Mouse (Mus musculus): Measurements from ENCODE around the gene Rbfox1. TPM values are rescaled to one million over a fixed set of nuclear protein-coding genes. Genes with fewer than 3 reads are reported as not detected.

The Rbfox1 gene
- polyA plus RNA-seq, 1 experiment from 2014 or later: 2.3 TPM

DNA sequence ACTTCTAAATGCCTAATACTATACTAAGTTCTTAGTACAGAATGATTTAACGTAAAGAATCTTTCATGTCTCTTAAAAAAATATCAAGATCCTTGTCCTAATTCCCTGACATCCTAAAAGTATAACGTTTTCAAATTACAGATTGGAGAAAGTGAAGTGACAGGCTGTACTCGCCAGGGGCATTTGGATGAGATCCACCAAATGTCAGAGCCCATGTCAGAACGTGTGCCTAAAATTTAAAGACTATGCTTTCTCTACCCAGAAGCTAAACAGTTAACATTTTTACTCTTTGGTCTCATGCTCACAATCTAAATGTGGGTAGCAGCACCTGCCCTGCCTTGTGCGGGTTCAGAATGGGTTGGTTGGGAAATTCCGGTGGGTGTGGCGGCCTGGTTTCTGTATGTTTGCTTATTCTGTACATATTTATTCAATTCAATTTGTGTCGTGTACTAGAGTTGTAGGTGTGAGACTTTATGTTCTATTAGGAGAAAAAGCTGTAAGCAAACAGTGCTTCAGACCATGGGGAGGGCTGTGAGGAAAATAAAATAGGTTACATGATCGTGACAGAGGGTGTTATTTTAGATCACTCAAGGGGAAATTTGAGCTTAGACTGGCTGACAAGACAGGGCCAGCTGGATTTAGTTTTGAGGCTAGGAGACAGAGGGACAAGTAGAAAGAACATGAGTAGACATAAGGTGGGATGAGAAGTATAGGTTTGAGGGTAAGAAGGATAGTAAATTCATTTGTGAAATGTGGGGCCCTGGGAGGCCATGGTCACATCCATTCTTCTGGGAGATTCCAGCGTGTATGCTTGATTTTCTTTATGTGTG lies 1203.7 kb downstream of the Rbfox1 start:
- Histone ChIP-seq H3K27me3 (replicated peaks; ENCODE audit: control insufficient read depth, insufficient read depth, low read length) (no peaks in the 10 kb centered on the region), H3K27ac (ENCODE audit: low read depth, low read length) (no peak overlapping the region), H3K4me2 (replicated peaks; ENCODE audit: low read depth) (no peak overlapping the region), H3K36me3 (ENCODE audit: control insufficient read depth, insufficient read depth) (no peaks in the 10 kb centered on the region), H3K9ac (ENCODE audit: low read depth, low read length) (no peak overlapping the region), H3K4me1 (replicated peaks; ENCODE audit: control insufficient read depth, insufficient read depth, low read length) (no peaks in the 10 kb centered on the region), H3K9me3 (ENCODE audit: control insufficient read depth) (no peaks in the 10 kb centered on the region), H3K4me3 (ENCODE audit: low read depth, low read length) (no peak overlapping the region)
- TF ChIP-seq CTCF (IDR thresholded peaks at IDR 0.05; ENCODE audit: low read depth): no peak
- 75% methylated on average over 10 of the region's 10 CpGs for WGBS
- ATAC-seq: no peak

DNA sequence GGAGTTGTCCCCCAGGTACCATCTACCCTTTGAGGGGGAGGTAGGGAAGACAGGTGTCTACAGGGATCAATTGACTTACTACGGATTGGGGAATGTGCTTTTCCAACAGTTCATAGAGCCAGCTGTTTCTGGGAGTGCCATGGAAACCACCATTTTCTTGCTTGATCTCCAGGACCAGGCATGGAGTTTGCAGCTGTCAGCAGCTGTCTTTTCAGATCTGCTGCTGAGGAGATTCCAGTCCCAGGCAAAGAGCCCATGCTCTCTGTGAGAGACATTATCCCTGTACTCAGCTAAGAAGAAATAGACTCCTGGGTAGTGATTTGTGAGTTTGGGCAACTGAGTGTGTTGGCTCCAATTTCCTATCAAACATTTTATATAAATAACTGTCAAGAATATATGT lies 1204.3 kb downstream of the Rbfox1 start:
- Histone ChIP-seq H3K4me2 (replicated peaks; ENCODE audit: low read depth) (no peak overlapping the region), H3K27ac (ENCODE audit: low read depth, low read length) (no peak overlapping the region), H3K4me3 (ENCODE audit: low read depth, low read length) (no peak overlapping the region), H3K4me1 (replicated peaks; ENCODE audit: control insufficient read depth, insufficient read depth, low read length) (no peaks in the 10 kb centered on the region), H3K27me3 (replicated peaks; ENCODE audit: control insufficient read depth, insufficient read depth, low read length) (no peaks in the 10 kb centered on the region), H3K9ac (ENCODE audit: low read depth, low read length) (no peak overlapping the region), H3K36me3 (ENCODE audit: control insufficient read depth, insufficient read depth) (no peaks in the 10 kb centered on the region), H3K9me3 (ENCODE audit: control insufficient read depth) (no peaks in the 10 kb centered on the region)
- WGBS: 71% methylated on average over 1 of the region's 1 CpGs
- no peak for ATAC-seq
- no peak for TF ChIP-seq CTCF (IDR thresholded peaks at IDR 0.05; ENCODE audit: low read depth)

DNA sequence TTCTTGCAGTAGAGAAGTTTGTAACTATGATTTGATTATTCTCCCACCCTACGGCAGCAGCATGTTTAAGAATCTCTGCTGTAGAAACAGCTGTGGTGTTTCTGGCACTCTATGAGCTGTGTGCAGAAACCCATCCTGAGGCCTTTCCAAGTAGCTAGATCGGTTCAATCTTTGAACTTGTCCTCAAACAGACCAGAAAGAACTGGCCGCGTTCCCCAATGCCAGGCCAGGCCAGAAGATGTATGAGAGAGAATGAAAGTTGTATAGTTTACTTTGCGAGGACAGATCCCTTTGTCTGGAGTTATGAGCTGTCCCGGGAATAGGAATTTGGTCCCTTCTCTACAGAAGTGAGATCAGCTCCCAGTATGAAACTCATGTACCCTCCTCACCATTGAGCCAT lies 1205.0 kb downstream of the Rbfox1 start:
- H3K4me3 ChIP-seq (ENCODE audit: low read depth, low read length): no peak overlapping the region

DNA sequence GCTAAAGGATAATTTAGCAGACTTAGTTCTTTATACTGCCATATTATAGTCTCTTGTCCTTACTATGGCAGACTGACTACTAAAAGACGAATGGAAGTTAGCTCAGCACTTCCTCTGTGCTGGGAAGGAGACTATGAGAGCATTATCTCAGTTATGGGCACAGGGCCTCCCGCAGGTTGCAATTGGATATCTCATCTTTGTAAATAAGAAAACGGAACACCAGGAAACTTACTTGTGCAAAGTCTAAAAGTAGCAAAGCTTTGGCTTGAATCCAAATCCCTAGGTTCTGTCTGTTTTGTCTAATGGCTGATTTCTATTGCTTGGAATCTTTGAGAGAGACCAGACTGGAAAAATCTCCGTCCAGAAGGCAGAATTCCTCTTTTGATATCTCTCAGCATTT lies 1207.7 kb downstream of the Rbfox1 start:
- H3K27ac ChIP-seq (ENCODE audit: low read depth, low read length): no peak overlapping the region
- H3K4me1 ChIP-seq (replicated peaks; ENCODE audit: control insufficient read depth, insufficient read depth, low read length): no peaks in the 10 kb centered on the region
- no peak for ATAC-seq
- no peaks in the 10 kb centered on the region for H3K9me3 ChIP-seq (ENCODE audit: control insufficient read depth)
- no peaks in the 10 kb centered on the region for H3K27me3 ChIP-seq (replicated peaks; ENCODE audit: control insufficient read depth, insufficient read depth, low read length)
- H3K36me3 ChIP-seq (ENCODE audit: control insufficient read depth, insufficient read depth): no peaks in the 10 kb centered on the region
- TF ChIP-seq CTCF (IDR thresholded peaks at IDR 0.05; ENCODE audit: low read depth): no peak
- no peak overlapping the region for H3K4me2 ChIP-seq (replicated peaks; ENCODE audit: low read depth)
- 50% methylated on average over 4 of the region's 4 CpGs for WGBS
- no peak overlapping the region for H3K4me3 ChIP-seq (ENCODE audit: low read depth, low read length)
- no peak overlapping the region for H3K9ac ChIP-seq (ENCODE audit: low read depth, low read length)

More for the DNA sequence above, 1205.0 kb downstream of the Rbfox1 start:
- Histone ChIP-seq H3K27ac (ENCODE audit: low read depth, low read length) (no peak overlapping the region), H3K9me3 (ENCODE audit: control insufficient read depth) (no peaks in the 10 kb centered on the region), H3K36me3 (ENCODE audit: control insufficient read depth, insufficient read depth) (no peaks in the 10 kb centered on the region), H3K4me1 (replicated peaks; ENCODE audit: control insufficient read depth, insufficient read depth, low read length) (no peaks in the 10 kb centered on the region), H3K27me3 (replicated peaks; ENCODE audit: control insufficient read depth, insufficient read depth, low read length) (no peaks in the 10 kb centered on the region), H3K9ac (ENCODE audit: low read depth, low read length) (no peak overlapping the region), H3K4me2 (replicated peaks; ENCODE audit: low read depth) (no peak overlapping the region)
- no peak for ATAC-seq
- WGBS: 65% methylated on average over 6 of the region's 6 CpGs
- no peak for TF ChIP-seq CTCF (IDR thresholded peaks at IDR 0.05; ENCODE audit: low read depth)

DNA sequence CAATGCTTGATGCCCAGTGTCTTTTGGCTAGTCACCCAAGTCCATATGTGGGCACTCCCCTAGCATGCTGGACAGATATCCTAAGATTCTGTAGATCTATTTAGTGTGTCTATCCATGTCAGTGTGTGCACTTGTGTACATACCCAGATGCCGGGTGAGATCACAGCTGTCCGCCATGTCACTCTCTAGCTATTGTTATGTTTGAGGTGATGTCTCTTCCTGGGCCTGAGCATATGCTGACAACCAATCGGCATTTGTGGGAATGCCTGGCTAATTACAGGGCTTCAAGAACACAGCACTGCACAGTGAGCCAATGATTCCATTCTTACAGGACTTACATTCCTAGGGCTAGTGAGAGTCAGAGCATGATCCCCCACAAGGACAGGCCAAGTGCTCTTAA lies 1208.5 kb downstream of the Rbfox1 start:
- H3K27ac ChIP-seq (ENCODE audit: low read depth, low read length): no peak overlapping the region
- no peak overlapping the region for H3K4me3 ChIP-seq (ENCODE audit: low read depth, low read length)
- no peaks in the 10 kb centered on the region for H3K9me3 ChIP-seq (ENCODE audit: control insufficient read depth)
- no peaks in the 10 kb centered on the region for H3K36me3 ChIP-seq (ENCODE audit: control insufficient read depth, insufficient read depth)
- WGBS: 94% methylated on average over 3 of the region's 3 CpGs
- no peaks in the 10 kb centered on the region for H3K27me3 ChIP-seq (replicated peaks; ENCODE audit: control insufficient read depth, insufficient read depth, low read length)
- no peak for TF ChIP-seq CTCF (IDR thresholded peaks at IDR 0.05; ENCODE audit: low read depth)
- ATAC-seq: no peak
- H3K4me2 ChIP-seq (replicated peaks; ENCODE audit: low read depth): no peak overlapping the region
- H3K4me1 ChIP-seq (replicated peaks; ENCODE audit: control insufficient read depth, insufficient read depth, low read length): no peaks in the 10 kb centered on the region
- no peak overlapping the region for H3K9ac ChIP-seq (ENCODE audit: low read depth, low read length)

DNA sequence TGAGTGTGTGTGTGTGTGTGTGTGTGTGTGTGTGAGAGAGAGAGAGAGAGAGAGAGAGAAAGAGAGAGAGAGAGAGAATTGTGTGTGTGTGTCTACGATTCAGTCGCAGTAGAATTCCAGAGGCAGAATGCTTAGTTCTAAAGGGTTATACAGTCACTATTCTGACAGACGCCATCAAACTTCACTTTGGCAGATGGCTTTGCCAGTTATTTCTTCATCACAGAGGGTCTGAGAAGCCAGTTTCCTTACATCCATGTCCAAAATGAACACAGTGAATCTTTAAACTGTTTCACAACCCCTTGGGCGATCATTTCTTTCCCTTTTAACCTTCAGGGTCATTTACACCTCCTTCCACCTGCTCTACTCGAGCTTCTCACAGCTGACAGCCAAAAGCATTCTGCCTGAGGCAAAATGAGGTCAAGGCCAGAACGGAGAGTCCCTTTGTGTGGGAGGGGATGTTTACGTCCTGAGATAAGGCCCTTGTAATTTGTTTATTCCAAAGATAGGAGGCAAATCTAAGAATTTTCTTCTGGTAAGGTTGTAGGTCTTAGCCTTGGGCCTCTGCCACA lies 1209.1 kb downstream of the Rbfox1 start:
- H3K9ac ChIP-seq (ENCODE audit: low read depth, low read length): no peak overlapping the region
- WGBS: 63% methylated on average over 7 of the region's 7 CpGs

More for the DNA sequence above, 1209.1 kb downstream of the Rbfox1 start:
- Histone ChIP-seq H3K36me3 (ENCODE audit: control insufficient read depth, insufficient read depth) (no peaks in the 10 kb centered on the region), H3K4me2 (replicated peaks; ENCODE audit: low read depth) (no peak overlapping the region), H3K4me1 (replicated peaks; ENCODE audit: control insufficient read depth, insufficient read depth, low read length) (no peaks in the 10 kb centered on the region), H3K9me3 (ENCODE audit: control insufficient read depth) (no peaks in the 10 kb centered on the region), H3K27me3 (replicated peaks; ENCODE audit: control insufficient read depth, insufficient read depth, low read length) (no peaks in the 10 kb centered on the region), H3K27ac (ENCODE audit: low read depth, low read length) (no peak overlapping the region), H3K4me3 (ENCODE audit: low read depth, low read length) (no peak overlapping the region)
- ATAC-seq: no peak
- no peak for TF ChIP-seq CTCF (IDR thresholded peaks at IDR 0.05; ENCODE audit: low read depth)
